ENCODE assay signal across 27 mouse cellular contexts in the genomic region with DNA sequence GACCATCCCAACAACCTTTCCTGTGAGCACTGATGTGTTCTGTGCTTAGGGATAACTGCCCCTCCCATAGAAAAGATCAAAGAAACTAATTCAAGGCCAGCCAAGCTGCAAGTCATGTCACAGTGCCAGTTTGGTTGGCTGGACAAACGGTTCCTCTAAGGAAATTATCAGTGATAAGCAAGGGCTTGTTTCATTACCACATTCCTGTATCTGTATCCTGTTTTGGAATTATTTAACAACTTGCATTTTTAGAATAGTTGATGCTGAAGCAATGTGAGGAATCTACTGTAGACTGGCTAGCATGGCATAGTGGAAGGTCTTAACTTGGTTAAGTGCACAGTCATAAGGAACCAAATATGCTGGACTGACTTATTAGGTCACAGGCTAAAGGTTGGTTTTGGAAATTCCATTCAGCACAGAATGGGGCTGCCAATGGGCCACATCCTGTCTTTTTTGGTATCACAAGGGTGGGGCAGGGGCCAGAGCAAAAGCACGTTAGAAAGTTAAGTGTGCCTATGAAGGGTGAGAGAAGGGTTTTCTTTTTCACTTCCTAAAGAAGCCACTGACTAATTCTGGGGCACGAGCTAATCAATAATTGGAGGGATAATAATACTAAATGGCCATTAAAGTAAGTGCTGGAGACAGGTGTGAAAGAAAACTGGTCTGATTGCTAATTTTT.
DNase-seq lines count a peak whose midpoint lies in the region; ATAC-seq and TF ChIP-seq lines count a peak whose summit lies in the region.
"Had no signal": no experiment of that assay in that cellular context is flagged by ENCODE, and none has a peak within 500 bp of the region (broad histone marks: within the 10 kb centered on the region; RNA-seq: fewer than 3 reads in every experiment).

No protein-coding gene starts in this region.

- no peak overlapping the region for H3K4me2 ChIP-seq in forebrain, embryonic 13.5 days
- H3K4me2 ChIP-seq in intestine, postnatal 0 days (replicated peaks; ENCODE audit: low read depth): no peak overlapping the region
- H3K4me2 ChIP-seq: forebrain, embryonic 15.5 days; heart, embryonic 12.5 days; hindbrain, embryonic 14.5 days; midbrain, embryonic 12.5 days had no signal

- peak; percentile 63 to 69 for DNase-seq in adrenal gland, adult (ENCODE audit: inconsistent age in 2 of 2, low spot score in 1 of 2)
- no peak for DNase-seq in adrenal gland, postnatal 4 days (ENCODE audit: low spot score in 2 of 2)
- peak; percentile 21 for DNase-seq in lung, postnatal 36 days
- DNase-seq in lung, postnatal 25 days (ENCODE audit: low spot score): no peak
- DNase-seq in adrenal gland, postnatal 14 days: peak; percentile 18
- DNase-seq: cerebellum, adult 8-10 months; cerebellum, postnatal 36 days; gastrocnemius, postnatal 10 days; heart, postnatal 10 days; kidney, adult 2 months; kidney, postnatal 10 days; left cerebral cortex, postnatal 4 days; liver; liver, postnatal 0 days; right cerebral cortex, postnatal 14 days; spleen, adult 18-20 months; thymus, adult 18-20 months; thymus, postnatal 36 days had no signal

- H3K4me1 ChIP-seq in forebrain, embryonic 13.5 days: no peaks in the 10 kb centered on the region
- H3K4me1 ChIP-seq in intestine, postnatal 0 days (replicated peaks; ENCODE audit: control insufficient read depth, insufficient read depth, low read length): no peaks in the 10 kb centered on the region
- H3K4me1 ChIP-seq: forebrain, embryonic 15.5 days; heart, embryonic 12.5 days; midbrain, embryonic 12.5 days had no signal

- H3K9me3 ChIP-seq in forebrain, embryonic 13.5 days (replicated peaks): no peaks in the 10 kb centered on the region
- H3K9me3 ChIP-seq in intestine, postnatal 0 days (ENCODE audit: control insufficient read depth): no peaks in the 10 kb centered on the region
- H3K9me3 ChIP-seq: forebrain, embryonic 15.5 days; heart, embryonic 12.5 days; midbrain, embryonic 12.5 days had no signal

- no peaks in the 10 kb centered on the region for H3K27me3 ChIP-seq in forebrain, embryonic 13.5 days
- no peaks in the 10 kb centered on the region for H3K27me3 ChIP-seq in intestine, postnatal 0 days (replicated peaks; ENCODE audit: control insufficient read depth, insufficient read depth, low read length)
- H3K27me3 ChIP-seq: forebrain, embryonic 15.5 days; heart, embryonic 12.5 days; midbrain, embryonic 12.5 days had no signal

- H3K36me3 ChIP-seq in forebrain, embryonic 13.5 days (ENCODE audit: poor library complexity, severe bottlenecking): no peaks in the 10 kb centered on the region
- H3K36me3 ChIP-seq in intestine, postnatal 0 days (ENCODE audit: control insufficient read depth, insufficient read depth): no peaks in the 10 kb centered on the region
- H3K36me3 ChIP-seq: forebrain, embryonic 15.5 days; heart, embryonic 12.5 days; midbrain, embryonic 12.5 days had no signal

- TF ChIP-seq CTCF in intestine, postnatal 0 days (IDR thresholded peaks at IDR 0.05; ENCODE audit: low read depth): no peak

- no peak overlapping the region for H3K27ac ChIP-seq in forebrain, embryonic 13.5 days
- H3K27ac ChIP-seq in intestine, postnatal 0 days (ENCODE audit: low read depth, low read length): no peak overlapping the region
- H3K27ac ChIP-seq: forebrain, embryonic 15.5 days; hindbrain, embryonic 14.5 days; midbrain, embryonic 12.5 days had no signal

- H3K9ac ChIP-seq in forebrain, embryonic 13.5 days: no peak overlapping the region
- H3K9ac ChIP-seq in intestine, postnatal 0 days (ENCODE audit: low read depth, low read length): no peak overlapping the region
- H3K9ac ChIP-seq: forebrain, embryonic 15.5 days; heart, embryonic 12.5 days; hindbrain, embryonic 14.5 days; liver, postnatal 0 days; midbrain, embryonic 12.5 days had no signal

- no peak overlapping the region for H3K4me3 ChIP-seq in forebrain, embryonic 13.5 days
- H3K4me3 ChIP-seq in intestine, postnatal 0 days (ENCODE audit: low read depth, low read length): no peak overlapping the region
- H3K4me3 ChIP-seq: forebrain, embryonic 15.5 days; heart, embryonic 12.5 days; midbrain, embryonic 12.5 days had no signal

- no peak for ATAC-seq in forebrain, embryonic 13.5 days
- ATAC-seq in intestine, postnatal 0 days: no peak
- ATAC-seq: CD4-positive, CD25-positive, alpha-beta regulatory T cell, adult 4 months; forebrain, embryonic 15.5 days; inflammation-experienced regulatory T-cells, adult 6 months; liver, postnatal 0 days; lung, postnatal 0 days had no signal

- 77% methylated on average over 3 of the region's 3 CpGs for WGBS in forebrain, embryonic 13.5 days
- WGBS in intestine, postnatal 0 days: 43% methylated on average over 3 of the region's 3 CpGs

Comparison
In these comparisons a context has a peak if more than half of its experiments do, and no peak if none do; other contexts are left out.
1. DNase-seq: peak in adrenal gland, adult (2 of 2), lung, postnatal 36 days (single experiment) and adrenal gland, postnatal 14 days (single experiment); none in adrenal gland, postnatal 4 days (0 of 2) and lung, postnatal 25 days (single experiment).